8 mouse cellular contexts compared by ENCODE assay signal in the genomic region with DNA sequence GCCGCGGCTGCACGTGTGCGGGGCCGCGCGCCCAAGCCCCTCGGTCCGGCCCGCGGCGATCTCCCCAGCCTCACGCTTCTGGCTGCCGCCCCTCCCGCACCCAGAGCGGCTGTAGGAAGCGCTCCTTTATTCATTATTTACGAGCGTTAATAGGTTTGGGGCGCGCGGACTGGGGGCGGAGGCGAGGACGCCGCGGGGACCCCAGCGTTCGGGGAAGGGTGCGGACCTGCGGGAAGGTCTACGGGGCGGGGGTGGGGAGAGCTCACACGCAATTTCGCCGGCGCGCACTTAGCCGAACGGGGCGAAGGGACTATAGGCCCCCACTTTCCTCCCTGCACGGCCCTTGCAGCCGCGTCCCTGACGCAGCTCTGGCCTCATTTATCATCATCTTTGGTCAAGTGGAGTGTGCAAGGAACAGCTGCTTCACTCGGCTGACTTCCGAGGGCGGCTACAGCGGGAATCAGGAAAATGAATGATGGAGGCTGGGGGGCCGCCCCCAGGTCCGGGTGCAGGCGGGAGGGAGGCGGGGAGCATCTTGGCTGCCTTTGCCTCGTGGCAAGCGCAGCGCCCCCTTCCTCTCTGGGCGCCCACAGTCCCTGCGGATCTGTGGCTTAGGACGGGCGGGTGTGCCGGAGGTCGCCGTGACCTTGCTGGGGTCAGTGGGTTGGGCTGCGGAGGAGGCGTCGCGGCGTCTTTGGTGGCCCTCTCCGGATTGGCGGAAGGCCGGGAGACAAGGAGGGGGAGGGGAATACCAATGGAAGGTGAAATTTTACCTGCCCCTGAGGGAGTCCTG. TPM values are rescaled to one million over a fixed set of nuclear protein-coding genes. Genes with fewer than 3 reads are reported as not detected.
DNase-seq lines count a peak whose midpoint lies in the region; ATAC-seq and TF ChIP-seq lines count a peak whose summit lies in the region.

No protein-coding gene starts in this region.

- H3K4me3 ChIP-seq in erythroblast, embryonic 14.5 days (replicated peaks) = peak overlapping the region; percentile 71
- peak overlapping the region; percentile 66 for H3K4me3 ChIP-seq in embryonic facial prominence, embryonic 13.5 days
- peak overlapping the region; percentile 75 for H3K4me3 ChIP-seq in heart, embryonic 10.5 days
- peak overlapping the region; percentile 61 for H3K4me3 ChIP-seq in limb, embryonic 14.5 days (replicated peaks; ENCODE audit: low read length)
- H3K4me3 ChIP-seq in midbrain, embryonic 14.5 days (replicated peaks; ENCODE audit: low read depth, low read length) = peak overlapping the region; percentile 70

- H3K27me3 ChIP-seq in erythroblast, embryonic 14.5 days (ENCODE audit: control insufficient read depth) = peaks cover 30% of the 10 kb centered on the region
- H3K27me3 ChIP-seq in embryonic facial prominence, embryonic 13.5 days = no peaks in the 10 kb centered on the region
- no peaks in the 10 kb centered on the region for H3K27me3 ChIP-seq in heart, embryonic 10.5 days (ENCODE audit: insufficient read depth, poor library complexity, severe bottlenecking)
- H3K27me3 ChIP-seq in limb, embryonic 14.5 days (ENCODE audit: control insufficient read depth, insufficient read depth, low read length) = no peaks in the 10 kb centered on the region
- no peaks in the 10 kb centered on the region for H3K27me3 ChIP-seq in midbrain, embryonic 14.5 days (ENCODE audit: control insufficient read depth, insufficient read depth, low read length)

- no peaks in the 10 kb centered on the region for H3K9me3 ChIP-seq in erythroblast, embryonic 14.5 days (ENCODE audit: control insufficient read depth, low read length)
- H3K9me3 ChIP-seq in embryonic facial prominence, embryonic 13.5 days = no peaks in the 10 kb centered on the region
- H3K9me3 ChIP-seq in heart, embryonic 10.5 days = no peaks in the 10 kb centered on the region
- H3K9me3 ChIP-seq in limb, embryonic 14.5 days (ENCODE audit: control insufficient read depth, low read length) = no peaks in the 10 kb centered on the region
- no peaks in the 10 kb centered on the region for H3K9me3 ChIP-seq in midbrain, embryonic 14.5 days (ENCODE audit: control insufficient read depth, low read length)

- TF ChIP-seq POLR2A in limb, embryonic 14.5 days (IDR thresholded peaks at IDR 0.05; ENCODE audit: borderline replicate concordance, extremely low read depth, insufficient read depth, insufficient read length) = no peak

- DNase-seq in heart, embryonic 10.5 days (ENCODE audit: low spot score) = peak; percentile 93
- DNase-seq in kidney, adult 8-10 months = peak; percentile 65 to 79
- peak; percentile 43 for DNase-seq in limb, embryonic 14.5 days (ENCODE audit: low spot score)
- peak; percentile 81 for DNase-seq in midbrain, embryonic 14.5 days
- DNase-seq in spleen, adult 12 weeks (ENCODE audit: low spot score) = peak; percentile 29

- H3K36me3 ChIP-seq in erythroblast, embryonic 14.5 days (ENCODE audit: control insufficient read depth) = peaks cover 4% of the 10 kb centered on the region
- H3K36me3 ChIP-seq in embryonic facial prominence, embryonic 13.5 days = 0 out of 2 replicates have a peak, but pooled peaks cover 4% of the 10 kb centered on the region
- H3K36me3 ChIP-seq in heart, embryonic 10.5 days = peaks cover 11% of the 10 kb centered on the region; the same call in 1 of the 2 replicates
- no peaks in the 10 kb centered on the region for H3K36me3 ChIP-seq in limb, embryonic 14.5 days (ENCODE audit: control insufficient read depth, insufficient read depth, low read length)
- H3K36me3 ChIP-seq in midbrain, embryonic 14.5 days (ENCODE audit: control insufficient read depth, insufficient read depth, low read length) = 0 out of 2 replicates have a peak, but pooled peaks cover 2% of the 10 kb centered on the region

- peak overlapping the region; percentile 100 for H3K4me2 ChIP-seq in embryonic facial prominence, embryonic 13.5 days
- peak overlapping the region; percentile 100 for H3K4me2 ChIP-seq in limb, embryonic 14.5 days (replicated peaks; ENCODE audit: low read depth, low read length, severe bottlenecking)
- peak overlapping the region; percentile 98 for H3K4me2 ChIP-seq in midbrain, embryonic 14.5 days (ENCODE audit: low read length)

- under 1% methylated on average over 71 of the region's 71 CpGs for WGBS in embryonic facial prominence, embryonic 13.5 days
- 0% methylated on average over 59 of the region's 71 CpGs for WGBS in heart, embryonic 10.5 days
- under 1% methylated on average over 47 of the region's 71 CpGs for WGBS in limb, embryonic 14.5 days
- WGBS in midbrain, embryonic 14.5 days = under 1% methylated on average over 71 of the region's 71 CpGs

- peak overlapping the region; percentile 89 for H3K27ac ChIP-seq in embryonic facial prominence, embryonic 13.5 days
- H3K27ac ChIP-seq in heart, embryonic 10.5 days = peak overlapping the region; percentile 96
- H3K27ac ChIP-seq in limb, embryonic 14.5 days (replicated peaks; ENCODE audit: low read depth, low read length) = peak overlapping the region; percentile 72
- peak overlapping the region; percentile 100 for H3K27ac ChIP-seq in midbrain, embryonic 14.5 days (replicated peaks; ENCODE audit: low read depth, low read length)

- peaks cover 63% of the 10 kb centered on the region for H3K4me1 ChIP-seq in erythroblast, embryonic 14.5 days (ENCODE audit: control insufficient read depth)
- peaks cover 95% of the 10 kb centered on the region for H3K4me1 ChIP-seq in embryonic facial prominence, embryonic 13.5 days
- H3K4me1 ChIP-seq in heart, embryonic 10.5 days = peaks cover 99% of the 10 kb centered on the region
- H3K4me1 ChIP-seq in limb, embryonic 14.5 days (ENCODE audit: control insufficient read depth, insufficient read depth, low read length) = peaks cover 63% of the 10 kb centered on the region
- H3K4me1 ChIP-seq in midbrain, embryonic 14.5 days (ENCODE audit: control insufficient read depth, insufficient read depth, low read length) = peaks cover 54% of the 10 kb centered on the region

- peak overlapping the region; percentile 81 for H3K9ac ChIP-seq in embryonic facial prominence, embryonic 13.5 days
- peak overlapping the region; percentile 66 for H3K9ac ChIP-seq in limb, embryonic 14.5 days (ENCODE audit: low read depth, low read length, severe bottlenecking)
- peak overlapping the region; percentile 89 for H3K9ac ChIP-seq in midbrain, embryonic 14.5 days (replicated peaks; ENCODE audit: low read length)

- no peak for ATAC-seq in erythroblast, adult 5-6 weeks (replicated peaks; ENCODE audit: low FRiP score, poor library complexity, severe bottlenecking)
- ATAC-seq in embryonic facial prominence, embryonic 13.5 days (ENCODE audit: insufficient number of reproducible peaks, insufficient read depth, low FRiP score, low TSS enrichment, low read depth) = peak; percentile 2; the same call in 1 of the 2 replicates
- peak; percentile 45 for ATAC-seq in limb, embryonic 14.5 days (ENCODE audit: low FRiP score, low read depth)
- ATAC-seq in midbrain, embryonic 14.5 days (ENCODE audit: low FRiP score, low TSS enrichment) = peak; percentile 44

RNA-seq across cellular contexts. Expression of a gene that starts 46.0 kb away (rescaled TPM):
- polyA plus RNA-seq in erythroblast, embryonic 14.5 days (2012) = 10.0 and 12.3 TPM in 2 replicates
- total RNA-seq in erythroblast, adult 5-6 weeks (2015; ENCODE audit: low replicate concordance) = 1.3 and 13.0 TPM in 2 replicates
- total RNA-seq in erythroblast, adult 5-6 weeks (2017; ENCODE audit: low replicate concordance) = 4.6 and 12.2 TPM in 2 replicates
- 59.1 and 61.9 TPM in 2 replicates for polyA plus RNA-seq in embryonic facial prominence, embryonic 13.5 days (2015; fragmentation: Nextera tagmentation; extraction: Ambion mirVana)
- 38.2 and 40.3 TPM in 2 replicates for polyA plus RNA-seq in heart, embryonic 10.5 days (2016; fragmentation: Nextera tagmentation; extraction: Ambion mirVana)
- polyA plus RNA-seq in limb, embryonic 14.5 days (2012; rRNA removed) = 96.5 and 147 TPM in 2 replicates
- 77.1 and 80.7 TPM in 2 replicates for polyA plus RNA-seq in limb, embryonic 14.5 days (2014; fragmentation: Nextera tagmentation; extraction: Ambion mirVana)
- 34.5 and 35.2 TPM in 2 replicates for polyA plus RNA-seq in midbrain, embryonic 14.5 days (2014; fragmentation: Nextera tagmentation; extraction: Ambion mirVana)

Comparison
In these comparisons a context has a peak if more than half of its experiments do, and no peak if none do; other contexts are left out.
1. DNase-seq: peak in every context shown above with its lines; median percentile 93 in heart, embryonic 10.5 days; 81 in midbrain, embryonic 14.5 days; 72 in kidney, adult 8-10 months; 43 in limb, embryonic 14.5 days; 29 in spleen, adult 12 weeks.